Mouse (Mus musculus) bone marrow macrophage, adult 2 months (primary cell): ENCODE data around the gene Acot7. TPM values are rescaled to one million over a fixed set of nuclear protein-coding genes. Genes with fewer than 3 reads are reported as not detected.

Source experiments
- H3K27ac ChIP-seq: 2 replicates; pipeline ENCODE4 v1.5.1; 2012; ENCODE audit warnings: low read depth, low read length; ENCODE audit not compliant: insufficient read depth
- H3K4me1 ChIP-seq: 2 replicates; pipeline ENCODE4 v1.6.1; 2012; ENCODE audit warnings: low read length; ENCODE audit not compliant: control insufficient read depth, insufficient read depth
- H3K4me3 ChIP-seq: 2 replicates; pipeline ENCODE4 v1.5.1; 2012; ENCODE audit warnings: mild to moderate bottlenecking, low read length, moderate library complexity; ENCODE audit not compliant: insufficient read depth
- CTCF ChIP-seq: IDR thresholded peaks from 2 replicates; pipeline ENCODE4 v1.5.1; 2012; ENCODE audit warnings: low read depth, mild to moderate bottlenecking, low read length, moderate library complexity
- POLR2A ChIP-seq: IDR thresholded peaks from 2 replicates; pipeline ENCODE4 v1.6.1; 2012; ENCODE audit warnings: mild to moderate bottlenecking, low read depth, low read length, borderline replicate concordance
- polyA plus RNA-seq: library from polyadenylated mRNA; stranded (reverse); fragments of >200 nt; gene quantifications from 2 replicates; pipeline ENCODE4 v1.2.4, GENCODE M21; 2012; ENCODE audit not compliant: missing spikeins, insufficient read depth, insufficient read length

Acot7 gene
- polyA plus RNA-seq, 1 experiment = 46.2 TPM

- TF ChIP-seq POLR2A = no peak
- TF ChIP-seq CTCF = peak; percentile 37; the same call in 1 of the 2 replicates
- H3K4me1 ChIP-seq = peaks cover 14% of the 10 kb centered on the region
- no peak overlapping the region for H3K4me3 ChIP-seq
- H3K27ac ChIP-seq = no peak overlapping the region
Measured at GRCm38 (mm10) chr4:152294188-152294929, 116.4 kb downstream of the Acot7 start.

GRCm38 (mm10) chr4:152295916-152296315 is 118.0 kb downstream of the Acot7 start:
- Histone ChIP-seq H3K27ac (no peak overlapping the region), H3K4me1 (peaks cover 14% of the 10 kb centered on the region), H3K4me3 (no peak overlapping the region)
- TF ChIP-seq POLR2A (no peak), CTCF (no peak)

DNA sequence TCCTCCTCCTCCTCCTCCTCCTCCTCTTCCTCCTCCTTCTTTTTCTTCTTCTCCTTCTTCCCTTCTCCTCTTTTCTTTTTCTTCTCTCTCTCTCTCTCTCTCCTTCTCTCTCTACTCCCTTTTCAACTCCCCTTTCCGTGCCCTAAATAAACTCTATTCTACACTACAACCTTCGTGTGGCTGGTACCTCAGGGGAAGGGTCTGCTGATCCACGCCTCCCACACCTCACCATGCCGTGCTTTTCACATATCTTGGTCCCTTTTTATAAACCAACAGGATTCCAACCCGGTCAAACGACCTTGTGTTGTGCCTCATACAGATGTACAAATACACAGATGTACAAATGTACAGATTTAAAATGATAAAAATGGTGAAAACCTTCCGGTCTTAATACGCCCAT is 118.4 kb downstream of the Acot7 start:
- peak overlapping the region; percentile 91 for H3K4me3 ChIP-seq
- peaks cover 14% of the 10 kb centered on the region for H3K4me1 ChIP-seq
- TF ChIP-seq POLR2A (no peak), CTCF (no peak)
- peak overlapping the region; percentile 19; the same call in 1 of the 2 replicates for H3K27ac ChIP-seq

DNA sequence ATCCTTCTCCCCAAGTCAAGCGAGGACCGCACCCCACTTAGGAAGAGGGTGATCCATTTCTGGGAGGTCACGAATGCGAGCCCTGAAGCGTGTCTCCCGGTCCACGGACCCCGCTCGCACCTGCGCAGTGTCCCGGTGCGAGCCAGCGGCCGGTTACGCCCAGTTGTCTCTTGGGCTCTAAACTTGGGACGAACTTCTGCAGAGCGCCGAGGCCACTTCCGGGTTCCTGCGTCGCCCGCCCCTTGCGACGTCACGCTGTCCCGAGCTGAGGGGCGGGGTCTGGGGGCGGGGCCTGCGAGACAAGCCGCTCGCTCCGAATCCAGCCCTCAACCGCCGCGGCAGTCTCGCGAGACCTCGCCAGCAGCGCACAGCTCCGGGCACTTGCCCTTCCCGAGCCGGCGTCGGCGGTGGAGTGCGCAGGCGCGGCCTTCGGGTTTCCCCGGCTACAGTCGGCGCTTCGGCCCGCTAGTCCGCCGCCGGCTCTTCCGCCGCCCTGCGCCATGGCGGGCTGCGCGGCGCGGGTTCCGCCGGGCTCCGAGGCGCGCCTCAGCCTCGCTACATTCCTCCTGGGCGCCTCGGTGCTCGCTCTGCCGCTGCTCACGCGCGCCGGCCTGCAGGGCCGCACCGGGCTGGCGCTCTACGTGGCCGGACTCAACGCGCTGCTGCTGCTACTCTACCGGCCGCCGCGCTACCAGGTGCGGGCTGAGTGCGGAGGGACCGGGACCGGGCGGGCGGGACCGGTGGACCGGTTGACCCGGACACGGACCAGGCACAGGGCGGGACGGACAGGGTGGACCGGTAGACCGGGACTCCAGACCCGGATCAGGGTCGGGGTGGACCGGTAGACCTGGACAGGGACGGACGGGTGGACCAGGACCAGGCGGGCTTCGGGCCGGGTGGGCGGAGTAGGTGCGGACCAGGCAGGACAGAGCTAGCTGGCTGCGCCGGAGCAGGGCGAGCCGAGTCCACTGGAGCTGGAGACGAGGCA is 119.2 kb downstream of the Acot7 start, which contains the start of gene Icmt:
TSS of gene Icmt (plus strand) at position 354 of the 988 bp plus-strand sequence.
- TF ChIP-seq CTCF (no peak), POLR2A (peak; percentile 85; the same call in 1 of the 2 replicates)

GRCm38 (mm10) chr4:152298836-152299235 is 120.9 kb downstream of the Acot7 start:
- Histone ChIP-seq H3K4me3 (no peak overlapping the region), H3K4me1 (peaks cover 14% of the 10 kb centered on the region), H3K27ac (no peak overlapping the region)
- TF ChIP-seq CTCF (no peak), POLR2A (no peak)

More for the DNA sequence above, 119.2 kb downstream of the Acot7 start, which contains the start of gene Icmt:
- peaks cover 14% of the 10 kb centered on the region for H3K4me1 ChIP-seq
- peak within 1 kb of the TSS; percentile 38 for H3K27ac ChIP-seq
- peak within 1 kb of the TSS; percentile 91 for H3K4me3 ChIP-seq

GRCm38 (mm10) chr4:152300375-152300774 is 122.4 kb downstream of the Acot7 start:
- H3K27ac ChIP-seq = no peak overlapping the region
- TF ChIP-seq CTCF (no peak), POLR2A (no peak)
- H3K4me3 ChIP-seq = no peak overlapping the region
- peaks cover 10% of the 10 kb centered on the region for H3K4me1 ChIP-seq

- TF ChIP-seq CTCF = no peak
- no peak for TF ChIP-seq POLR2A
- Histone ChIP-seq H3K4me3 (no peak overlapping the region), H3K27ac (no peak overlapping the region), H3K4me1 (peaks cover 4% of the 10 kb centered on the region; the same call in 1 of the 2 replicates)
Measured at GRCm38 (mm10) chr4:152302012-152302411, 124.1 kb downstream of the Acot7 start.

DNA sequence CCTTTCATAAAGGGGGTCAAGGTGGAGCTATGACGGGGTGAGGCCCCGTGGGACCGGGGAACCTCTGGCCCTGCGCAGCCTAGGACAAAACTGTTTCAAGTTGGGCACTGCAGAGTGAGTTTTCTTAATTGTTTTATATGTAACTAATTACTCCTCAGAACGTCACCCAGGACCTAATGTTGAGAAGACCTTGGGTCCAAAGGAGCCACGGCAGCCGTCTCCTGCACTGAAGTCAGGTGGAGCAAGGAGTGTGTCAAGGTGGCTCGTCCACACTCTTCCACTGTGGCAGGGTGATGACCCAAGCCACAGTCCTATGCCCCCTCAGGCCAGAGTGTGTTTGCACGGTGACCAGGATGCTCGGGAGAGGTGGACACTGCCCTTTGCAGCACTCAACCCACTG is 125.2 kb downstream of the Acot7 start:
- H3K4me1 ChIP-seq = peaks cover 4% of the 10 kb centered on the region; the same call in 1 of the 2 replicates
- H3K27ac ChIP-seq = no peak overlapping the region
- TF ChIP-seq POLR2A = no peak
- no peak for TF ChIP-seq CTCF
- H3K4me3 ChIP-seq = no peak overlapping the region

DNA sequence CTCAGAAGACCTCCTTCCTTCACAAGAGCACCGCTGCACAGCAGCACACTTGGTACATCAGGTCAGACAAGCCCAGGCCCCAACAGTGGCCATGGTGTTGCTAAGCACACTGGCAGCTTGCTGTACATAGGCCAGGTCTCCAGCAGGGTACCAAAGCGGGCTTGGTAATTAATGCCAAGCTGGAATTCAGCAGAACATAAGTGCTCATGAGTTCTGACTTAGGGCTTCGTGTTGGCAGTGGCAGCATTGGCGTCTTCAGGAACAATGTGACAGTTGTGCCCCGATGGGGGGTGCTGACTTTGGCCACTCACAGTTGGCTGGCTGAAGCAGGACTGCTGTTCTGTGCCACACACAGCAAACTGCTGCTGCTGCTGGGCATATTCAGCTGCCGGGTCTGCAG is 126.8 kb downstream of the Acot7 start:
- H3K4me3 ChIP-seq = no peak overlapping the region
- no peaks in the 10 kb centered on the region for H3K4me1 ChIP-seq
- H3K27ac ChIP-seq = no peak overlapping the region
- TF ChIP-seq POLR2A = no peak
- TF ChIP-seq CTCF = no peak

- Histone ChIP-seq H3K27ac (no peak overlapping the region), H3K4me3 (no peak overlapping the region), H3K4me1 (no peaks in the 10 kb centered on the region)
- no peak for TF ChIP-seq CTCF
- TF ChIP-seq POLR2A = no peak
Measured at GRCm38 (mm10) chr4:152305991-152306390, 128.1 kb downstream of the Acot7 start.
